9 mouse cellular contexts compared by ENCODE assay signal in genomic region chr5:123891669-123892068, GRCm38 (mm10). TPM values are rescaled to one million over a fixed set of nuclear protein-coding genes. Genes with fewer than 3 reads are reported as not detected.
A peak's percentile ranks its signal among the peaks of the same experiment; 100 is the strongest.
DNase-seq lines count a peak whose midpoint lies in the region; ATAC-seq lines count a peak whose summit lies in the region.
"Had no signal": no experiment of that assay in that cellular context is flagged by ENCODE, and none has a peak within 500 bp of the region (broad histone marks: within the 10 kb centered on the region; RNA-seq: fewer than 3 reads in every experiment).

No protein-coding gene starts in this region.

- WGBS in heart, embryonic 13.5 days = 42% methylated on average over 6 of the region's 6 CpGs
- 54% methylated on average over 6 of the region's 6 CpGs for WGBS in neural tube, embryonic 11.5 days
- WGBS in neural tube, embryonic 15.5 days = 58% methylated on average over 6 of the region's 6 CpGs
- 45% methylated on average over 6 of the region's 6 CpGs for WGBS in kidney, embryonic 16.5 days

- no peak overlapping the region for H3K4me3 ChIP-seq in heart, embryonic 13.5 days
- no peak overlapping the region for H3K4me3 ChIP-seq in neural tube, embryonic 11.5 days (ENCODE audit: low read depth, low read length)
- no peak overlapping the region for H3K4me3 ChIP-seq in neural tube, embryonic 15.5 days (replicated peaks)
- H3K4me3 ChIP-seq in kidney, embryonic 16.5 days (ENCODE audit: low read length) = no peak overlapping the region

- peaks cover 5% of the 10 kb centered on the region; the same call in 1 of the 2 replicates for H3K4me1 ChIP-seq in heart, embryonic 13.5 days
- no peaks in the 10 kb centered on the region for H3K4me1 ChIP-seq in neural tube, embryonic 11.5 days (ENCODE audit: control insufficient read depth, insufficient read depth, low read length)
- no peaks in the 10 kb centered on the region for H3K4me1 ChIP-seq in neural tube, embryonic 15.5 days
- H3K4me1 ChIP-seq in kidney, embryonic 16.5 days (ENCODE audit: insufficient read depth, low read length) = 0 out of 2 replicates have a peak, but pooled peaks cover 4% of the 10 kb centered on the region

- no peaks in the 10 kb centered on the region for H3K27me3 ChIP-seq in heart, embryonic 13.5 days (replicated peaks)
- no peaks in the 10 kb centered on the region for H3K27me3 ChIP-seq in neural tube, embryonic 11.5 days (ENCODE audit: control insufficient read depth, insufficient read depth, low read length)
- H3K27me3 ChIP-seq in neural tube, embryonic 15.5 days (replicated peaks) = no peaks in the 10 kb centered on the region
- H3K27me3 ChIP-seq in kidney, embryonic 16.5 days (ENCODE audit: insufficient read depth, low read length) = no peaks in the 10 kb centered on the region

- peak overlapping the region; percentile 42 for H3K4me2 ChIP-seq in heart, embryonic 13.5 days
- H3K4me2 ChIP-seq in neural tube, embryonic 11.5 days (ENCODE audit: low read depth) = no peak overlapping the region
- no peak overlapping the region for H3K4me2 ChIP-seq in neural tube, embryonic 15.5 days
- no peak overlapping the region for H3K4me2 ChIP-seq in kidney, embryonic 16.5 days (replicated peaks; ENCODE audit: low read depth, low read length)

- no peak for ATAC-seq in heart, embryonic 13.5 days (ENCODE audit: extremely low read depth, insufficient number of reproducible peaks, low FRiP score, low TSS enrichment)
- no peak for ATAC-seq in neural tube, embryonic 11.5 days (ENCODE audit: insufficient read depth, low FRiP score, low TSS enrichment)
- no peak for ATAC-seq in neural tube, embryonic 15.5 days (ENCODE audit: low FRiP score)
- ATAC-seq in kidney, embryonic 16.5 days (ENCODE audit: low FRiP score, low TSS enrichment) = no peak

- H3K9me3 ChIP-seq in heart, embryonic 13.5 days = no peaks in the 10 kb centered on the region
- no peaks in the 10 kb centered on the region for H3K9me3 ChIP-seq in neural tube, embryonic 11.5 days (ENCODE audit: control insufficient read depth, low read length)
- H3K9me3 ChIP-seq in neural tube, embryonic 15.5 days (replicated peaks) = no peaks in the 10 kb centered on the region
- H3K9me3 ChIP-seq in kidney, embryonic 16.5 days (ENCODE audit: low read length) = no peaks in the 10 kb centered on the region

- no peak overlapping the region for H3K27ac ChIP-seq in heart, embryonic 13.5 days (replicated peaks)
- H3K27ac ChIP-seq in neural tube, embryonic 11.5 days (ENCODE audit: low read depth, low read length) = no peak overlapping the region
- H3K27ac ChIP-seq in neural tube, embryonic 15.5 days (replicated peaks) = no peak overlapping the region
- H3K27ac ChIP-seq in kidney, embryonic 16.5 days (ENCODE audit: low read length) = no peak overlapping the region

- no peak for DNase-seq in heart, adult 11 months
- DNase-seq in neural tube, embryonic 11.5 days (ENCODE audit: low spot score) = peak; percentile 44
- peak; percentile 45 for DNase-seq in c-Kit-positive CD71-positive TER-119-negative erythroid progenitor cells, embryonic 14.5 days (ENCODE audit: low read depth)
- peak; percentile 38 to 46 for DNase-seq in layer of hippocampus, postnatal 25 days (ENCODE audit: extremely low spot score in 1 of 2, low spot score in 1 of 2)
- peak; percentile 49 for DNase-seq in testis, postnatal 14 days (ENCODE audit: low spot score)

- no peak overlapping the region for H3K9ac ChIP-seq in heart, embryonic 13.5 days
- H3K9ac ChIP-seq in neural tube, embryonic 11.5 days (ENCODE audit: low read length) = no peak overlapping the region
- no peak overlapping the region for H3K9ac ChIP-seq in neural tube, embryonic 15.5 days (replicated peaks)
- H3K9ac ChIP-seq in kidney, embryonic 16.5 days (replicated peaks; ENCODE audit: low read length) = no peak overlapping the region

- no peaks in the 10 kb centered on the region for H3K36me3 ChIP-seq in heart, embryonic 13.5 days
- H3K36me3 ChIP-seq in neural tube, embryonic 11.5 days (ENCODE audit: control insufficient read depth, insufficient read depth, low read length) = no peaks in the 10 kb centered on the region
- no peaks in the 10 kb centered on the region for H3K36me3 ChIP-seq in neural tube, embryonic 15.5 days
- no peaks in the 10 kb centered on the region for H3K36me3 ChIP-seq in kidney, embryonic 16.5 days (ENCODE audit: insufficient read depth, low read length)

RNA-seq across cellular contexts. Expression of gene Hcar1, which starts 11.8 kb away (rescaled TPM):
- polyA plus RNA-seq in heart, embryonic 13.5 days (2015; fragmentation: Nextera tagmentation; extraction: Ambion mirVana) = 0.10 and 0.20 TPM in 2 replicates
- polyA plus RNA-seq in neural tube, embryonic 11.5 days (2014; fragmentation: Nextera tagmentation; extraction: Ambion mirVana) = not detected in 2 replicates
- polyA plus RNA-seq in neural tube, embryonic 15.5 days (2015; fragmentation: Nextera tagmentation; extraction: Ambion mirVana) = 0.49 and 0.65 TPM in 2 replicates
- under 1 TPM; 0.61 to 0.74 TPM for total RNA-seq in layer of hippocampus, postnatal 25 days (2021)
- polyA plus RNA-seq in kidney, embryonic 16.5 days (2015; fragmentation: Nextera tagmentation; extraction: Ambion mirVana) = 3.0 and 3.2 TPM in 2 replicates

RNA-seq across cellular contexts. Expression of gene Denr, which starts 15.3 kb away (rescaled TPM):
- 81.9 and 97.3 TPM in 2 replicates for polyA plus RNA-seq in heart, embryonic 13.5 days (2015; fragmentation: Nextera tagmentation; extraction: Ambion mirVana)
- polyA plus RNA-seq in neural tube, embryonic 11.5 days (2014; fragmentation: Nextera tagmentation; extraction: Ambion mirVana) = 138 and 146 TPM in 2 replicates
- 120 and 123 TPM in 2 replicates for polyA plus RNA-seq in neural tube, embryonic 15.5 days (2015; fragmentation: Nextera tagmentation; extraction: Ambion mirVana)
- 10 to 100 TPM; 60.5 to 62.0 TPM for total RNA-seq in layer of hippocampus, postnatal 25 days (2021)
- polyA plus RNA-seq in kidney, embryonic 16.5 days (2015; fragmentation: Nextera tagmentation; extraction: Ambion mirVana) = 107 and 124 TPM in 2 replicates

RNA-seq across cellular contexts. Expression of gene Hcar2, which starts 26.4 kb away (rescaled TPM):
- polyA plus RNA-seq in heart, embryonic 13.5 days (2015; fragmentation: Nextera tagmentation; extraction: Ambion mirVana) = 0.09 TPM in 1 of 2 replicates, not detected in the other
- 0.16 TPM in 1 of 2 replicates, not detected in the other for polyA plus RNA-seq in neural tube, embryonic 11.5 days (2014; fragmentation: Nextera tagmentation; extraction: Ambion mirVana)
- 0.13 TPM in 1 of 2 replicates, not detected in the other for polyA plus RNA-seq in neural tube, embryonic 15.5 days (2015; fragmentation: Nextera tagmentation; extraction: Ambion mirVana)
- under 1 TPM in 1 of 2 experiments, not detected in 1; 0.12 TPM for total RNA-seq in layer of hippocampus, postnatal 25 days (2021)
- polyA plus RNA-seq in kidney, embryonic 16.5 days (2015; fragmentation: Nextera tagmentation; extraction: Ambion mirVana) = not detected in 2 replicates

RNA-seq across cellular contexts. Expression of gene Gm43518, which starts 35.5 kb away (rescaled TPM):
- polyA plus RNA-seq in heart, embryonic 13.5 days (2015; fragmentation: Nextera tagmentation; extraction: Ambion mirVana) = 1.3 and 2.9 TPM in 2 replicates
- 0.45 TPM in 1 of 2 replicates, not detected in the other for polyA plus RNA-seq in neural tube, embryonic 11.5 days (2014; fragmentation: Nextera tagmentation; extraction: Ambion mirVana)
- polyA plus RNA-seq in neural tube, embryonic 15.5 days (2015; fragmentation: Nextera tagmentation; extraction: Ambion mirVana) = 4.3 and 5.9 TPM in 2 replicates
- total RNA-seq in layer of hippocampus, postnatal 25 days (2021) = 1 to 10 TPM in 1 of 2 experiments, under 1 TPM in 1; 0.54 to 1.4 TPM
- 3.3 and 4.0 TPM in 2 replicates for polyA plus RNA-seq in kidney, embryonic 16.5 days (2015; fragmentation: Nextera tagmentation; extraction: Ambion mirVana)
- polyA plus RNA-seq: large intestine, adult 2 months had no signal

RNA-seq across cellular contexts. Expression of gene Ccdc62, which starts 38.8 kb away (rescaled TPM):
- polyA plus RNA-seq in heart, embryonic 13.5 days (2015; fragmentation: Nextera tagmentation; extraction: Ambion mirVana) = 3.7 TPM in 2 replicates
- polyA plus RNA-seq in neural tube, embryonic 11.5 days (2014; fragmentation: Nextera tagmentation; extraction: Ambion mirVana) = 3.8 and 5.0 TPM in 2 replicates
- polyA plus RNA-seq in neural tube, embryonic 15.5 days (2015; fragmentation: Nextera tagmentation; extraction: Ambion mirVana) = 5.0 and 6.6 TPM in 2 replicates
- 1 to 10 TPM; 3.5 to 4.3 TPM for total RNA-seq in layer of hippocampus, postnatal 25 days (2021)
- 6.3 and 6.8 TPM in 2 replicates for polyA plus RNA-seq in kidney, embryonic 16.5 days (2015; fragmentation: Nextera tagmentation; extraction: Ambion mirVana)
